Mouse (Mus musculus) heart, postnatal 14 days (tissue): ENCODE measurements around the gene Hephl1. TPM values are rescaled to one million over a fixed set of nuclear protein-coding genes. Genes with fewer than 3 reads are reported as not detected.

Source experiments
- DNase-seq, 2 experiments: peaks; one replicate each; pipeline ENCODE4 v3.0.0; 2021 to 2022
- intact Hi-C: fragments of 180-260 bp; cut with DNase I; formaldehyde crosslinking; loops from one replicate; pipeline ENCODE4 v1.15.1; 2025
- total RNA-seq, 2 experiments: library from RNA; stranded (reverse); gene quantifications; 2 replicates each; pipeline ENCODE4 v1.2.3; 2021

Gene Hephl1
- total RNA-seq, 2 experiments from 2014 or later: 0.10 to 0.14 TPM

DNA sequence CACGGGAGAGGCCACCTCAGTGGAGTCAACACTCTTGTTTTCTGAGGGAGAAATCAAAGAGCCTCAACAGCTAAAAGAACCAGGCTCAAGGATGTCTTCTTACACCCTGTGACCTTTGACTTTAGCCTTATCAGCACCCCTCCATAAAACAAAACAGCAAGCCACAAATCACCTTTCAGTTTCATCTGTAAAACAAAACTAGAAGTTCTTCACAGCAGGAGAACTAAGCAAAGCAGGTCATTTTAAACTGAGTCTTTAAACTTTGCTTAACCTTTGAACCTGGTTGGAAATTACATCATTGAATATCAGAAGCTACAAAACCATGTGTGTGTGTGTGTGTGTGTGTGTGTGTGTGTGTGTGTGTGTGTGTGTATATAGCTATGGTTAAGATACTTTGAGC is 47.7 kb downstream of the Hephl1 start:
- intact Hi-C loops: no loop called here

DNA sequence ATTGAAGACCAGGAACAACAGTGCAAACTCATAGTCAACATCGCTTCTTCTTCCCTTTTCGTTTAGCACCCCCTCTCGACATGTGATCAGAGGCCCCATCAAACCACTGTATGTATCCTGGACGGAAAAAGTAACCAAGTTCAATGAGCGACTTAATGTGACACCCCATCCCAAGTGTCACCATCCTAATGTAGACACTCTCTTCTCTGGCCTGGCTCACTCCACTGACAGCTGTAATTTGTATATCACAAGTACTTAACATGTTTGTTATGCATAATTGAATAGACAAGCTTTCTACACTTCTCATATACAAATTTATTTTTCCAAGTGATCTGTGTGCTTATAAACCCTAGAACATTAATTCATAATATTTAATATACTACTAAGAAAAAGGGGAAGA is 51.1 kb downstream of the Hephl1 start:
- intact Hi-C loops: no loop called here
- DNase-seq: no peak

More for the DNA sequence above, 47.7 kb downstream of the Hephl1 start:
- DNase-seq: no peak

DNA sequence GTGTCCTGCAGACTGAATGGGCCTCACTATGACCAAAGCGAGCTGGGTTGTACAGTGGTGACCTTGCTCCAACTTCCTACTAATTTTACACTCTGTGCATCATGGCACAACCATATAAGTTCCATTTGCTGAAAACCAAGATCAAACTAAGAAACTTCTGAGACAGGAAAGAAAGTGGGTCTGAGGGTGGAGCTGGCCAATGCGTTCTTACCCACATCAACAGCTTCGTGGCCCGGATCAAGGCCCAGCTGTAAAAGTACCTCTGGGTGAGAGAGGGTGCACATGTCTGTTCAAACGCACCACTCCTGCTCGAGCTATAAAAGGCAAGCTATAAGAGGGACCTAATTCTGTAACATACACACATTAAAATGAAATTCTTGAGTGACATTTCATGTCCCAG is 51.9 kb downstream of the Hephl1 start:
- intact Hi-C loops: no loop called here
- DNase-seq: no peak

DNA sequence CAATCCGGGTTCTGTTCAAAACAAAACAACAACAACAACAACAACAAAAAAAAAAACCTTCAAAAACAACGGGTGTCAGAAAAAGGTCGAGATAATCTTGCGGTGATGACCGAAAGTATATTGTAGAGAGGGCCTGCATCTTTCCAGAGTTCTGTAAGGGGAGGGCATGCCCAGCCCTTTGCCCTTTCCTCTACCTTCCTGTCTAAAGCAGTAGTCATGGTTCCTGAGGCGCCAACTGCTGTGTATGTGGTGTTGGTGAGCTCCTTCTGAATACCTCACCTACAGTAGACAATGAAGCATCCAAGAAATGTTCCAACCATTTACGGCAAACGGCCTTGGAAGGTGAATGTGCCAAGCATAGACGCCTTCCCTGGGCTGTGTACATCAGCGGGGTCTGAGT is 66.2 kb downstream of the Hephl1 start:
- no peak for DNase-seq
- intact Hi-C loops: no loop called here

DNA sequence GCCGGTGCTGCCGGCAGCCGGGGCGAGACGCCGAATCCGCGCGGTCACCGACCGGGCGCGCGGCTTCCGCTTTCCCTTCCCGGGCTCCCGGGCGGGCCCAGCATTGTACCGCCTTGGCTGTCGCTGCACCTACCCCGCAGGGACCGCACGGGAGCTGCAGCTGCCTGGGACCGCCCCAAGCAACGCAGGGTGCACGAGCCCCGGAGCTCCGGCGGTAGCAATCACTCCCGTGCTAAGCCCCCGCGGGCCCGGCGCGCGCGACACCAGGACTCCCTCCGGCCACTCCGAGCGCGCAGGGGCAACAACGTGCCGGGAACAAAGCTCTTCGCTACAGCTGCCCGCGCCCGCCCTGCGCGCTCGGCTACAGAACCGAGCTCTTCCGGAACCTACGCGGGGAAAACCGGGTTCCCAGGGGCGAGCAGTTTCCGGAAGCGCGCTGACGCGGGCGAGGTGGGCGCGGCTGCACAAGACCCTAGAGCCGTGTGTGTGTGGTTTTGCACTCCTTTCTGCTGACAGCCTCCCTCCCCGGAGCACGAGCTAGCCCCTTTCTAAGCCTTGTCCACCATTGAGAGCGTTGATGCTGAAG is 66.7 kb downstream of the Hephl1 start, which contains the start of gene Panx1:
TSS of gene Panx1 (minus strand) at position 395 of the 586 bp plus-strand sequence.
- DNase-seq: peak; percentile 75 to 76
- intact Hi-C loops: no loop called here

DNA sequence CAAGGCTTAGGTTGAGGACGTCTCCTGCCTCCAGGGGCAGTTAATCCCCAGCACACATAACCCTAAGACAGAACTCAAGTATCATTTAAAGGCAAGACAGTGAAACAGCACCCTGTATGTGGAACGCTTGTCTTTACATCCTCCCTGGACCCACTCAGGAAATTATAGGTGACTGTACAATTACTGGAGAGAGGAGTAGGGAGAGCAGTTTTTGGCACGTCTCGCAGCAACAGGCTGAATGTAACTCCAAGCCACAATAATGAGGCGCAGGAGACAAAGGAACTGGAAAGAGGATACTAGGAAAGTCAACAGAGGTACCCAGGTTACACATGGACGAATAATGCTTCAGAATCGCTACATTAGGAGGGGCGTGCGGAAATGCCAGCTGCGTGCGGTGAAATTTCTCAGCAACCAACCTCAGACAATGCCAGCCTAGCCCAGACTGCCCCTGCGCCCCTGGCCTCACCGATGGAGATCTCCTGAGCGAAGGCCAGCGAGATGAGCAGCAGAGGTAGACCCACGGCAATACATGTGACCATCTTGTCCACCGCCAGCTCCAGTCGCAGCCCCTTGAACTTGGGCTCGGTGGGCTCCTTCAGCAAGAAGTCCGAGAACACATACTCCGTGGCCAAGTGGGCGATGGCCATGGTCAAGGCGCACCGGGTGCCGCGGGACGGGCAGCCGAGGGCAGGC is 67.4 kb downstream of the Hephl1 start:
- intact Hi-C loops: no loop called here
- DNase-seq: no peak

DNA sequence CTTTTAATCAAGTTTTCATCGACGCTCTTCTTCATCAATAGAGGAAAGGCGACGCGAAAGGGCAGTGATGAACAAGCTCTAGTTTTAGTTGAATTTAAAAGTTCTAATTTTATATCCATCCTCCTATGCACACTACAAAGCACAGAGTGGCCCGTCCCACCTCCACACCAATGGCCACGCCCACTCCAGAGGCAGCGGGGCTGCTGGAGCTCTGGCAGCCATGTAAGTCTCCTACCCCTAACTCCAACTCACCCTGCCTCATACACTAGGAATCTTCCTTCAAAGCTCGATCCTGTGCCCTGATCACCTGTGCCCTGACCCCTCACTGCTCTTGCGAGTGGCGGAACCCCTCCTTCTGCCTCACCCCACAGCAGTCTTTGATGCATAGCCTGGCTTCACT is 70.4 kb downstream of the Hephl1 start:
- DNase-seq: no peak
- intact Hi-C loops: no loop called here

DNA sequence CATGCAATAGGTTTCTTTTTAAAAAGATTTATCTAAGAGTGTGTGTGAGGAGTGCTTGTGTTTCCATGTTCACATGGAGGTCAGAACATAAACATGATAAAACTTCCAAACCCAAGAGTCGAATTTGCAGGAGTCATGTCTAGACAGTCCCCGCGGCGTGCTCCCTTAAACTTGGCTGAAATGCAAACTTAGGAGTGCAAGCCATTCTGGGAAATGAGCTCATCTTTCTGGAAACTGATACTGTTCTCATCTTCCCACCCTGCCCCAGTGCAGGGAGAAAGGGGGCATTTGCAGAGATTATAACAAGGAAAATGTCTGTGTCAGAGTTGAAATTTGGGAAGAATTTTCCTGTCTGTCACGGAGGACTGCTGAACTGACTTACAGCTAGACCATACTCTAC is 72.1 kb downstream of the Hephl1 start:
- no peak for DNase-seq
- intact Hi-C loops: no loop called here

DNA sequence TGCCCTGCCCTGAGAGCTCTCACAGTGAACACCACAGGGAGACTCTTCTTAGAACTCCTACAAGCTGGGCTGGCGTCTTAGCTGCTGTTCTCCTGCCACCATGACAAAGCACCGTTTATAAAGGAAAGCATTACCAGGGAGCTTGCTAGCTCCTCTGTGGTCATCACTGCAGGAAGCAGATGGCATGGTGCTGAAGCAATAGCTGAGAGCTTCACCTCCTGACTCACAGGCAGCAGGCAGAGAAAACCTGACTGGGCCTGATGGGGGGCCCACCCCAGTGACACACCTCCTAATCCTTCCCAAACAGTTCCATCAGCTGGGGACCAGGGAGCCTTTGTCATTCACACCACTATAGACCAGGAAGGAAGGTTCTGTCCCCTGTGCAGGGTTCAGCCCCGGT is 74.2 kb downstream of the Hephl1 start:
- no peak for DNase-seq
- intact Hi-C loops: no loop called here

DNA sequence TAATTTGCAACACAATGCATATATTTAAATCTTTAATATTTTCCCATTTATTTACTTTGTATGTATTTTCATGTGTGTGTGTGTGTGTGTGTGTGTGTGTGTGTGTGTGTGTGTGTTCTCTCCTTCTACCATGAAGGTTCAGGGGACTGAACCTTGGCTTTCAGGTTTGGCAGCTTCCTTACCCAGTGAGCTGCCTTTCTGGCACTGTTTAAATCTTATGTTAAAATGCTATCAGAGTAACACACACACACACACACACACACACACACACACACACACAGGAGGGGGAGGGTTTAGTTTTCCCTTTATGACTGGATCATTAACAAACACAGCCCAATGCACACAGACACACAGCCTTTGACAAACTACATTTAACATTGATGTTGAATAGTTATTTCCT is 74.7 kb downstream of the Hephl1 start:
- intact Hi-C loops: no loop called here
- DNase-seq: no peak

DNA sequence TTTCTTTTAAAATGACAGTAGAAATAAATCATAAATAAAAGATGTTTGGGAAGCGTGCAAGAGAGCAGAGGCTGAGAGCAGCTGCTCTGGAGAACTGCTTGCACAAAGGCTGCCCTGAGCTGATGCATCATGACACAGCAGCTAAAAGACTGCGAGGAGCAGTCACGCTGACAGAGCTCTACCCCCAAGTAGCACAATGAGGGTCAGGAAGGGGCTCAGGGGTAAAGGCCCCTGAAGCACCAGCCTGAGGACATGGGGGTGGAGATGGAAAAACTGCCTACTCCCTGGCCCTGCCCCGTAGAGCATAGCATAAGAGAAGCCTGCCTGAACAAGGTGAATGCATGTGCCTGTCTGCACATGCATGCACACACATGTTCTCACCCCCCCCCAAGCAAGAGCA is 75.1 kb downstream of the Hephl1 start:
- intact Hi-C loops: no loop called here
- no peak for DNase-seq

DNA sequence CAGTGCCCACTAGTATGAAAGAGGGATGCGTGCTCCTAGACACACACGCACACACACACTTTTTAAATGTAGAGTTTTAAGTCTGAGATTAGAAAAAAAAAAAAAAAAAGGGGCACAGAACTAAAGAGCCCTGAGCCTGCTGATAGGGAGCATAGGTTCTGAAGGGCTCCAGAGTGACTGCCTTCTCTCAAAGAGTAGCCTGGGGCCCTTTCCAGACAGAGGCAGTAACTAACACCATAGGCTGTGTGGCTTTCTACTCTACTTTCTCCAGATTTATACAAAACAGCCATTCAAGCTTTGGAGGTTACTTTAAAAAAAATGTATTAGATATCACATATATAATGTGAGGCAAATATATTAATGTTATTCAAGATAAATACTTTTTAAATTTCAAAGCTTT is 75.5 kb downstream of the Hephl1 start:
- DNase-seq: no peak
- intact Hi-C loops: no loop called here

DNA sequence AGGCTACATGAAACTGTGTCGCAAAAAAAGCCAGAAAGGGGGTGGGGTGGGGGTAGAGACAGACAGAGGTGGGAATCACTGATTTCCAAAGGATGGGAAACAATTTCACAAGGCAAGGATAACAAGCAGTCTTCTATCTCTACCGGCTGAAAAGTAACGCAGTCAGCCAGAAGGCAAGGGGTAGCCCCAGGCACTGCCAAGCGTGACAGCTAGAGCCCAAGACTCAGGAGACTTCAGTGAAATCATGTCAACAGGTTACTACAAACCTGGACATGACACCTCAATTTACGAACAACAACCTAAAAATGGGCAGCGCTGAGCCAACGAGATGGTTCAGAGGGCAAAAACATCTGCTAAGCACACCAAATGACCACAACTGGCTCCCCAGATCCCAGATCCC is 75.9 kb downstream of the Hephl1 start:
- no peak for DNase-seq

DNA sequence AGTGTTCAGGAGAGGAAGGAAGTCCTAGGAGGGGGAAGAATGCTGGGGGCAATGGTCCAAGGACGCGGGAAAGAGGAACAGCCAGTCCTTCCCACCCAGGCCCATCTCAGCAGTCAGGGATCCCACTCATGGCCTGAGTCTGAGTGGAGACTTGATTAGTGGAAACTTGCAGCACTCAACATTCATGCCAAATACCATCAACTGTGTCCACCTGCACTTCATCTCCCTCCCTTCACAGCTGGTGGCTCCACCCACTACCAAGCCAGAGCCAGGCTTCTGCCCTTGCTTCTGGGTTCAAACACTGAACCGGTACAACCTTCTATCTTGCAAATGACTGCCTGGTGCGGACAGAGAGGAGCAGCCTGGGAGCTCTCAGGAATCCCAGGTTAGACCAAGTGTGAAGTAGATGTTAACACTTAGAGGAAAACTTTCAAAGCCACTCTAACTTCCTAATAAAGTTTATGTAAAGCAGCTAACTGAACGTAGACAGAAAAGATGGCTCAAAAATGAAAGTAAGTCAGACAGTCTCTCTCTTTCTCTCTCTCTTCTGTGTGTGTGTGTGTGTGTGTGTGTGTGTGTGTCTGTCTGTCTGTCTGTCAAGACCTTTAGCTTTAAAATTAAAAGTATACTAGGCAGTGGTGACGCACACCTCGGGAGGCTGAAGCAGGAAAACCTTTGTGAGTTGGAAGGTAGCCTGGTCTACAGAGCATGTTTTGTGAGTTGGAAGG is 77.2 kb downstream of the Hephl1 start:
- DNase-seq: peak; percentile 44 to 47
- intact Hi-C loops: loop anchor here (5.0 kb wide), 1 partner anchor 73 kb away; no protein-coding TSS in a partner anchor

More for the DNA sequence above, 75.9 kb downstream of the Hephl1 start:
- intact Hi-C loops: no loop called here

DNA sequence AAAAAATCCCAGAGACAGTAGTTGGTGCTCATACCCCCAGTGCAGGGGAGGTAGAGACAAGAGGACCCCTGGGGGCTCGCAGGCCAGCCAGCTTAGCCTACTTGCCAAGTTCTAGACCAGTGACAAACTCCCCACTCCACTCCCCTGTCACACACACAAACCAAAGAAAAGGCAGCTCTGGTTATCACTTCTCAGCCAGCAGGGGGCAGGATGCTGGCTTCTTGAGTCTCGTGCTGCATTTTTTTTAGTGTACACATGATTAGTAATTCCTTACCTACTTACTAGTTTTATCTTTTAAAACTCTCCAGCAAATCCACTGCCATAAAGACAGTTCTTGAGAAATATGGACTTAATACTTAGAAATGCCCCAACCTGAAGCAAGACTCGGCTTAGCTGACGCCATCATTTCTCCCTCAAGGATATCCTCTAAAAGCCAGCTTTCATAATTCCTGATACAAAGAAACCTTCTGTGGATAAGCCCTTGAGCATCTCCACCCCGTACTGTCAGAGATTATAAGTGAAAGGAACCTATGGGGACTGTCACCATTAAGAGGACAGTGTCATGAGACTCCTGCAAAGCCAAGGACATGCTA is 78.2 kb downstream of the Hephl1 start:
- intact Hi-C loops: loop anchor here (2.0 to 5.0 kb wide), 2 partner anchors 74 to 137 kb away; no protein-coding TSS in a partner anchor
- peak; percentile 29 to 42 for DNase-seq

DNA sequence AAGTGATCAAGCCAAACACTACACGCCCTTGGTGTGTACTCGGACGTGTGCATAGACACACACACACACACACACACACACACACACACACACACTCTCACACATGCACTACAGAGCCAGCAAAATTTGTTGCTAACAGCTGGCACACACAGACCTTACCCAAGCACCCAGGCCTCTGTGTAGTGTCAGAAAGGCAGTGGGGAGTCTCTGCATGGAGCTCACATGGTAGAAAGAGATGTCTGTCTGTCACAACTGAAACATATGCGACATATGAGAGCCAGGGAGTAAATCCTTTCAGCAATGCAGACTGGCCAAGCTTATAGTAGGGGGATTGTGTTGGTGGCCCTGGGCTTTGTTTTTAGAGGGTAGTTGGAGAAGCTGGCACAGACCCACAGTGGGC is 79.1 kb downstream of the Hephl1 start:
- intact Hi-C loops: loop anchor here (2.0 to 5.0 kb wide), 2 partner anchors 75 to 138 kb away; no protein-coding TSS in a partner anchor
- DNase-seq: no peak

DNA sequence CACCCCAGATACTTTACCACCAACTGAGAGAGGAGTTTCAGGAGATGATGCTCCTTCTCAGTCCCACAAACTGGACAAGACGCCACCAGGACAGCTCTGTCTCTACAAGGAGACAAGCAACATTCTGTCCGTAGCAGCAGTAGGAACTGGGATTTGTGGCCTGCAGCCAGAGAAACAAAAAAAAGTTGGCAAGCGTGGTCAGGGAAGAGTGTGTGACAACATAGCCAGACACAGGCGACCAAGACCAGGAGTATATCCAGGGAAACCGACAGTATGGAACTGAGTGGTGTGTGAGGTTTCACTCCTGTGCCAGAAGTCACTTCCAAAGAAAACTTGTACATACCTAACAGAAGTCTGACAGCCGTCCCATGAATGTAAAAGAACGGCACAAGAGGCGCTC is 81.1 kb downstream of the Hephl1 start:
- DNase-seq: peak; percentile 78 to 86
- intact Hi-C loops: loop anchor here (5.0 kb wide), 1 partner anchor 77 kb away; no protein-coding TSS in a partner anchor

DNA sequence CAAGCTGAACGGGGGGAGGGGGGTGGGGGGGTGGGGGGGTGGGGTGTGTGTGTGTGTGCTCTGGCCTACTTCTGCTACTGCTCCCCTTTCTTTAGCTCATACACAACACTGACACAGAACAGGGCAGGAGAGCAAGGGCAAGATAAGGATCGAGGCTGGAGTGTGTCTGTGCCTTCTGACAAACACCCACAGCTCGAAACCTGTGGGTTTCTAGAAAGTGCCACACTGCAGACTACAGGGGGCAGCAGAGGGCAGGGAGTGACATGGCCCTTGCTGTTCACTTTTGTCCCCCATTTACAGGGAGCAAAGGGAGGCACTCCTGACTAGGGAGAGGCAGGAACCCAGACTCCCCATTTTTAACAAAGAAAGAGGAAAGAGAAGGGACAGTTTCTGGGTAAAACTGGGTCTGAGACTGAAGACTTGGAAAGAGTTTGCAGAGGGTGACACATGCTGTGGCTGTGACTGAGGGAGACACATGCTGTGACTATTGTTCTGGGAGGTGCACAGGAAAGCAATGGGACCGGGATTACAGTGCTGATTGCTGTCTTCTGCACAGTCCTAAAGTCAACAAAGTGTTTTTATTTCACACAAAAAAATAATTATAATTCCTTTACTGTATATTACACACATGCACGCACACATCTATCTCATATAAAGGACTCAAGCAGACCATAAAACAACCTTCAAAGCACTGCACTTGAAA is 82.7 kb downstream of the Hephl1 start:
- peak; percentile 69 to 79 for DNase-seq

DNA sequence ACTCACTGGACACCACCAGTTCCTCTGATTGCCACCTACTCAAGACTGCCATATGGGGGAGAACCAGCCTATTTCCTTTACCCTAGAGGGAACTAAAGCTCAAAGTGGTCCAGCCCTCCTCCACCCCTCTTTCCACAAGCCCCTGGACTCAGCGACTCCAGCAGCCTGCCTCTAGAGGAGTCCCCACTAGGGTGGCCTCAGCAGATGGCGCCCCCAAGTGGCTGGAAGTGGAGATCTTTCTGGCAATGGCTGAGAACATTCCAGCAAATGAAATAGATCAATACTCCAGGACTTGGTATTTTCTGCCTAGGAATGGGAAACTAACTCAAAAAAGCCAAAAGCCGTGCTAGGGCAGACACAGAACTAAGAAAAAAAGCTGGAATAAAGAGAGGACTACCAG is 84.2 kb downstream of the Hephl1 start:
- no peak for DNase-seq
- intact Hi-C loops: loop anchor here (2.0 kb wide), 1 partner anchor 183 kb away; no protein-coding TSS in a partner anchor

More for the DNA sequence above, 82.7 kb downstream of the Hephl1 start:
- intact Hi-C loops: loop anchor here (2.0 kb wide), 1 partner anchor 182 kb away; no protein-coding TSS in a partner anchor

DNA sequence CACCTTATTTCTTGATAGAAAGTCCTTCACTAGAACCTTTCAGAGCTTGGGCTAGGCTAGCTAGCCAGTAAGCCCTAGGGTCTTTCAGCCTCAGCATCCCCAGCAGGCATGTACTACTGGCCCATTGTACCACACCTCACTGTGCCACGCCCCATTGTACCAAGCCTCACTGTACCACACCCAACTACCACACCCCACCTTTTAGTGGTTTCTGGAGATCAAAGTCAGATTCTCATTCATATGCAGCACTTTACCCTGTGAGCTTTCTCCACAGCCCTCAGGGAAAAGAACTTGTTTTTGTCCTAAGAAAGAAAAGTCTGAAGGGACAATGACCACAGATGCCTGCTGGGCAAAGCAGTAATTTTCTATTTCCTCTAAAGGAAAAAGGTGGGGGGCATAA is 88.9 kb downstream of the Hephl1 start:
- intact Hi-C loops: no loop called here
- no peak for DNase-seq
